Mouse (Mus musculus) adrenal gland, adult 18-20 months (tissue): ENCODE data around the gene Parp3. TPM values are rescaled to one million over a fixed set of nuclear protein-coding genes. Genes with fewer than 3 reads are reported as not detected.

Source experiments
- DNase-seq, 2 experiments: peaks; one replicate each; pipeline ENCODE4 v3.0.0; 2021 to 2022; ENCODE audit warnings: low spot score in 2 of 2
- total RNA-seq, 2 experiments: library from RNA; stranded (reverse); gene quantifications; 1 replicate in 1 of 2; 2 replicates in 1 of 2; pipeline ENCODE4 v1.2.3; 2021

Gene Parp3
- total RNA-seq, 2 experiments from 2014 or later = 35.9 to 63.4 TPM

DNA sequence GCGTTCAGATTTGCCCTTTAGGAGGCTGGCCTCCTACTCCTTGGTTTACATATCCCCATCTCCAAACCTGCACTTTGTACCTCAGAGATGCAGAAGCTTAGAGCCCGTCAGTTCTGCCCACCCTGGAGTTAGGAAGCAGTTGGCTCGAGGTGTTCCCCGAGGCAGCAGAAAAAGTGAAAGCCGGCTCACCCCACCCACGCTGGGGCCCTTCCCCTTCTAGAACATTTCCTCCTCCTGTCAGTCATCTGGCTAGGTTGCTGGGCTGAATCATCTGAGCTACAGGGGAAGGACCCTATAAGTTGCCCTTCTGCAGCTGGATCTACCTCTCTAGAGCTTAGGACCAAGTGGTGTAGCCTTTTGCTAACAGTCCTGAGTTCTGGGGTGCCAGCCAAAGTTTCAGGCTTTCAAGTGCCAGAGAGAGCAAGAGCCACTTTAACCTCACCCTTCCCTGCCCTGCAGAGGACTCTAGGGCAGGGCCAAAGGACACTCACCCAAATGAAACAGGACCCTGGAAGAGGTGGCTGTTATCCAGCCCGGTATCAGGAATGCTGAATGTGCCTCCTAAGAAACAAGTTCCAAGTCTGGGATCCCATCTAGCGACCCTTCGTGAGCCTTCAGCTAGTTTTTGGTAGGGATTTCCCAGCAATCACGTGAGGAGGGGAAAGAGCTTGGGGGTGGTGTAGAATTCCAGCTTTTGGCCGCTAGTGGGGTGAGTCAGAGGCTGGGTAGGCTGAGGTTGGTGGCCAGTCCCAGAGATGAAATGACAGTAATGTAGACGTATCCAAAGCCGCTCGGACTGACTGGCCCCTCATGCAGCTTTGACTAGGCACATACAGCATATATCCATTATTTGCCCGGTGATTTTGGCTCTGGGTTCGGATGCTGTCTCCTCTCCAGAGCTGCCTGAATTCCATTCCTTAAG lies 486 bp downstream of the Parp3 start:
- peak; percentile 60 to 62 for DNase-seq

GRCm38 (mm10) chr9:106475663-106476001 lies 1.1 kb downstream of the Parp3 start, which contains the start of gene Rrp9:
Rrp9 (plus strand) TSS chr9:106475963.
- DNase-seq = no peak

- peak in 1 of 2 experiments; percentile 26 for DNase-seq
These were observed 1.7 kb downstream of the Parp3 start for GRCm38 (mm10) chr9:106475046-106475445.

GRCm38 (mm10) chr9:106474456-106474855 lies 2.3 kb downstream of the Parp3 start:
- peak; percentile 51 to 64 for DNase-seq

DNA sequence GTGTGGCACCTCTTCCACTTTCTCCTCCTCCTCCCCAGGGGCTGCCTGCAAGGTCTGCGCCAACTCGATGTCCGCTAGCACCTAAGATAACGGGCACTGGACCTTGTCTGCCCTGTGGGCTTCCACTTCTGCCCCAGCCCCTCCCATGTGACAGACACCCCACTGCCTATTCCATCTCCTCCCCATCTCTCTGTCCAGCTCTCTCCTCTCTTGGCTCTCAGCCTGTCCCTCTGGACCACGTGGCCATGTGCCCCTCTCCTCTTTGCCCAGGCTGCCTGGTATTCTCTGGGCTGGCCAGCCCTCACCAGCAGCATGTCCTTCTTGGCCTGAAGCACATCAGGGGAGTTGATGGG lies 3.0 kb downstream of the Parp3 start:
- peak in 1 of 2 experiments; percentile 22 for DNase-seq

GRCm38 (mm10) chr9:106473081-106473752 lies 3.5 kb downstream of the Parp3 start:
- DNase-seq = peak in 1 of 2 experiments; percentile 26

- DNase-seq = peak in 1 of 2 experiments; percentile 20
These were observed 4.4 kb downstream of the Parp3 start for GRCm38 (mm10) chr9:106472321-106472720.

GRCm38 (mm10) chr9:106471892-106472291 lies 4.9 kb downstream of the Parp3 start:
- DNase-seq = peak in 1 of 2 experiments; percentile 34

- peak in 1 of 2 experiments; percentile 18 for DNase-seq
These were observed 5.6 kb downstream of the Parp3 start for GRCm38 (mm10) chr9:106470991-106471750.

DNA sequence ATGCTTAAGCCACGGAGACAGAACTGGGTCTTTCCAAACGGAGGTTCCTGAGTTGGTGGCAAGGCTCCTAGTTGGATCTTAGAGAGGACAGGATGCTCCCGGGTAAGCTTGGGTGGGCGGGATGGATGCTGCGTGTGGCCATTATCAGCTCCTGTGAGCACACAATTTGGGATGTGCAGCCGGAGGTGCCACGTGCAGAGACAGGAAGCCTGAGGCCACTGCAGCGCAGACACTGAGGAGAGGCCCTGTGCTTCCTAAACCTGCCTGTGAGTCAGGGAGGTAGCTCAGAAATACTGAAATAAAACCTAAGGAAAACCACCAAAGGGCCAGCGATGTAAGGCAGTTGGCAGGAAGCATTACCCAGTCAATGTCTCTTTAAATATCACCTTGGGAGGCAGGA lies 7.0 kb downstream of the Parp3 start:
- DNase-seq = no peak

DNA sequence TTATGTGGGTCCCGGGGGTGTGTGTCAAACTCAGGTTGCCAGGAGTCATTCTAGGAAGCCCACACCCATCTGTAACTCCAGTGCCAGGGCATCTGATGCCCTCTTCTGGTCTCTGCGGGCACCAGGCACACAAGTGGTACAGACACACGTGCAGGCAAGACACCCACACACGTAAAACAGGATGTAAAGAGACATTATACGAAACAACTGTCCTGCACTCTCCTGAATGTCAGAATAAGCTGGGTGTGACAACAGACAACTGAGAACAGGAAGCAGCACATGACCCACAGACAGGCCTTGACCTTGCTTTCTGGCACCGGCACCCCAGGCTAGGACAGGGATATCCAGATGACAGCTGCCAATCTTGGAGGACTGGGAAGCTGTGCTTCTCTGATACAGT lies 7.4 kb downstream of the Parp3 start:
- DNase-seq = no peak

- DNase-seq = no peak
These were observed 9.0 kb downstream of the Parp3 start for GRCm38 (mm10) chr9:106467746-106468145.

- no peak for DNase-seq
These were observed 10.0 kb downstream of the Parp3 start for GRCm38 (mm10) chr9:106466721-106467120.

- no peak for DNase-seq
These were observed 11.1 kb downstream of the Parp3 start, which contains the start of gene Gpr62 for GRCm38 (mm10) chr9:106465571-106466200. Gpr62 (minus strand) TSS chr9:106465938.

DNA sequence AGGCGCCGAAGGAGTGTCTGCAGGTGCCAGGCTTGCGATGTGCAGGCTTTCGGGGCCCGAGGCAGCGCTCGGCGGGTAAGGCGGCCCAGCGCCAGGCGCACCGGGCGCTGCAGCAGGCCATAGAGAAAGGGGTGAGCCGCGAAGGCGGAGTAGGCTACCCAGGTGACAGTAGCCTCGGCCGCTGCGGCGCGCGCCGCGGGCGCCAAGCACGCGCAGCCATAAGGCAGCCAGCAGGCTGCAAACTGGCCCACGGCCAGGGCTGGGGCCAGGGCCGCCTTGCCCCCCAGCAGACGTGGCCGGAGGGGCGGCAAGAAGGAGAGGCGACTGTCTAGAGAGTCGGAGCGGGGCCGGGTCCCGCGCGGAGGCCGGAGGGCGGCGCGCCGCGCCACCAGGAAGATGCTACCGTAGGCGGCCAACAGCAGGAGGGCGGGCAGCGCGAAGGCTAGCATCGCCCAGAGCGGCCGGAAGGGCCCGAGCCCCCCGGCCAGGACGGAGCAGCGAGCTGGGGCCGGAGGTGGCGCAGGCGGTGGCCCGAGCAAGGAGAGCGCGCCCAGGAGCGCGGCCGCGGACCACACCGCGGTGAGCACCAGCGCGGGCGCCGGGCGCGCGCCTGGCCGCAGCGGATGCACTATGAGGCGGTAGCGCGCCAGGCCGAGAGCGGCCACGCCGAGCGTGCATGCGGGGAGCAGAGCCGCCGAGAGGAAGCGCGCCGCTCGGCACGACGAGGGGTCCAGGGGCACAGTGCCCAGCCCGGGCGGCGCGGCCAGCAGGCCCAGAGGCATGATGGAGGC lies 11.8 kb downstream of the Parp3 start:
- DNase-seq = peak in 1 of 2 experiments; percentile 39

GRCm38 (mm10) chr9:106463122-106464063 lies 13.4 kb downstream of the Parp3 start:
- DNase-seq = no peak

DNA sequence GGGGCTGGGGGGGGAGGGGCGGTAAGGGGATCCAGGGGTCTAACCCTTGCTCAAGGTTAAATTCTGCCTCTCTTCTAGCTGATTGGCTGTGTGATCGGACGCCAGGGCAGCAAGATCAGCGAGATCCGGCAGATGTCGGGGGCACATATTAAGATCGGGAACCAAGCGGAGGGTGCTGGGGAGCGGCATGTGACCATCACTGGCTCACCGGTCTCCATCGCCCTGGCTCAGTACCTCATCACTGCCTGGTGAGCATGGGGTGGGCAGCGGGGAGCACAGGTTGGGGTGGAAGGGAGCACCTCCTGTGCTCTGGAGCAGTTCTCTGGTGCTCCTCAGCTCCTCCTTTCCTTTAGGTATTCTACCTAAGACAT lies 14.3 kb downstream of the Parp3 start:
- no peak for DNase-seq

DNA sequence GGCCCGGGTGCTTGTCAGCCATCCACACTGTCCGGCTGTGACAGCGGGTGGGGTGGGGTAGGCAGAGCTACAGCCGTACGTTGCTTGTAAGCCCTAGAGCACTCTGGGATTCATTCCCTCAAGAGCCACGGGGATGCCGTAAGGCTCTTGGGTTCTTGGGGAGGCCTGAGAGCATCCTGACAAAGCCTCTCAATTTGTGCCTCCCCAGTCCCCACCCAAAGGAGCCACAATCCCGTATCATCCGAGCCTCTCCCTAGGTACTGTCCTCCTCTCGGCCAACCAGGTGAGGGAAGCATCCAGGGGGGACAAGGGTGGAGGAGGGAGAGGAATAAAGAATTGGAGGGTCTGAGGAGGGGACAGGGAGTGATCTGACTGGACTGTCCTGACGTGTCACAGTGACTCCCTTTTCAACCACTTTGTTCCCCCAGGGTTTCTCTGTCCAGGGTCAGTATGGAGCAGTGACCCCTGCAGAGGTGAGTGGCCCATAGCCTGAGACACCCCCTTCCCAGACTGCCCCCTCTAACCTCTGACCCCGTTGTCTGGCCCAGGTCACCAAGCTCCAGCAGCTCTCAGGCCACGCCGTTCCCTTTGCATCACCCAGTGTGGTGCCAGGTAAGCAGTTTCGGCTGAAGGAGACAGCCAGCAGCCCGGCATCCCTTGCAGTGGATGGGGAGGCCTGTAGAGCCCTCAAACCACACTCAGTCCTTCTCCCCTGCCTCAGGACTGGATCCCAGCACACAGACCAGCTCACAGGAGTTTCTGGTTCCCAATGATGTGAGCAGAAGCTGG lies 14.9 kb downstream of the Parp3 start:
- DNase-seq = no peak
